Mouse (Mus musculus) hematopoietic stem cell, adult 5-6 weeks (primary cell): ENCODE measurements at regions not wholly inside any gene's neighbourhood (a gene's known extent, or its start where the extent isn't known, plus 50 kb on each side); places are given as distances from the start of the nearest gene placed in this dataset.

Experiments
- ATAC-seq, 2 experiments: fragments of 125-278 bp in 1 of 2; replicated peaks in 1 of 2; 2 replicates each; pipeline ENCODE4 v1.8.0; 2016 to 2017; ENCODE audit warnings: inconsistent platforms in 2 of 2, mild to moderate bottlenecking in 2 of 2, moderate number of reproducible peaks in 2 of 2, low read depth in 1 of 2, moderate TSS enrichment in 1 of 2; ENCODE audit not compliant: low FRiP score in 2 of 2, poor library complexity in 2 of 2, severe bottlenecking in 2 of 2, insufficient read depth in 1 of 2, low TSS enrichment in 1 of 2

DNA sequence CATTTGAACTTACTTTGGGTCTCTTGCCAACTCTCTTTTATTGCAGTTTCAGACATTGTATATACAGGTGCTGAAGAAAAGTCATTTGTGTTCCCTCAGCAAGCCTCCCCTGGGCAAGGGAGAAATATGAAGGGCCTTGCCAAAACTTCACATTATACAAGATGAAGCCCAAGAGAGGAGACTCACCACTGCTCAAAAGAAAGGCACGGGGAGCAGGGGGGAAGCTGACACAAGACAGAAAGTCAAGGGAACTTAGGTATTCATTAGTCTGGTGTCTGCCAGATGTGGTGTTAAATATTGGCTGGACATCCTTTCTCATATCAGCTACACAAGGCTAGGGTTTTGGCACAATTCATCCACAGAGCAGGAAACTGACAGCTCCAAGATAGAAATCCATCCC is 272.0 kb downstream of the Sorl1 start:
- ATAC-seq = no peak

DNA sequence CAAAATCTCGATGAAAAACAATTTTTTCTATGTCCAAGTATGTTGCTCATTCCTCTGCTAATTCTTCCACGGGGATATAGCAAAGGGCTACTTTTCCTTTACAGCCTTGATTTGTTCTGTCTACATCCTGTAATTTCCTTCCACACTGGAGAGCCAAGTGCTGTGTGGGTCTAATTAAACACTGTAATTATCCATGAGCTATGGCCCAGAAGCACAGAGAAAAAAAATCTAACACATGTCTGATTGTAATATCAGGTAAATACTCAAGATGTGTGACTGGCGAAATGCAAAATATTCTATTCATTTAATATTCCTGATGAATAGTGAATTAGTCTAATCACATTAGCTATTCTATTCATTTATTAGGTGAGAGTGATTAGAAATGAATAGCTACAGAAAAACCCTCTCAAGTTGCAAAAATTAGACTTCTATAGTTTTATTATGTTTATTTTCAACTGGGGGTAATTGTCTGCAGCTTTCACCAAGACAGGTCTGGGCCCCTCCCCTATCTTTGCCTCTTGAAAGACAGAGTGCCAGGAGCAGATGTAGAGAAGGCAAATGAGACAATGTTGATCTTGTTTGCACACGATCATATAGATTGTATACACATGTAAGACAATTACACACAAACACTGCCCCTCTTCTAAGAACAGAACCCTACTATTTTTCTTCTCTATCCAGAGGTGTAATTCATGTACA is 274.3 kb downstream of the Sorl1 start:
- ATAC-seq = no peak

DNA sequence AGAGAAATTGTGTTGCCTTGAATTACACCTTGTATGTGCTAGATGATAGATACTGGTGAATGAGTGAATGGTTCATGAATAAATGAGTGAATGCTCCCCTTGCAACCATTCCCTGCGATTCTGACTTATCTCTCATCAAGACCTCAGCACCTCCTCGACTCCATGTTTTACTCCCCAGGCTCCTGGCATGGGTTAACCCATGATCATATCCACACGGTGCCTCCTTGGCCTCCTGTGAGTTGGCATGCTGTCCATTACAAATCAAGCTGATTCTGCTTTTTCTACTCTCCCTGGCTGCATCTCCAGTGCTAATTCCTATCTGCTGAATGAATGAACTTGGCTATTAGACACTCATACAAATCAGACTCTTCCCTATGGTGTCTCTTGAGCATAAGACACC is 279.5 kb downstream of the Sorl1 start:
- ATAC-seq = no peak

DNA sequence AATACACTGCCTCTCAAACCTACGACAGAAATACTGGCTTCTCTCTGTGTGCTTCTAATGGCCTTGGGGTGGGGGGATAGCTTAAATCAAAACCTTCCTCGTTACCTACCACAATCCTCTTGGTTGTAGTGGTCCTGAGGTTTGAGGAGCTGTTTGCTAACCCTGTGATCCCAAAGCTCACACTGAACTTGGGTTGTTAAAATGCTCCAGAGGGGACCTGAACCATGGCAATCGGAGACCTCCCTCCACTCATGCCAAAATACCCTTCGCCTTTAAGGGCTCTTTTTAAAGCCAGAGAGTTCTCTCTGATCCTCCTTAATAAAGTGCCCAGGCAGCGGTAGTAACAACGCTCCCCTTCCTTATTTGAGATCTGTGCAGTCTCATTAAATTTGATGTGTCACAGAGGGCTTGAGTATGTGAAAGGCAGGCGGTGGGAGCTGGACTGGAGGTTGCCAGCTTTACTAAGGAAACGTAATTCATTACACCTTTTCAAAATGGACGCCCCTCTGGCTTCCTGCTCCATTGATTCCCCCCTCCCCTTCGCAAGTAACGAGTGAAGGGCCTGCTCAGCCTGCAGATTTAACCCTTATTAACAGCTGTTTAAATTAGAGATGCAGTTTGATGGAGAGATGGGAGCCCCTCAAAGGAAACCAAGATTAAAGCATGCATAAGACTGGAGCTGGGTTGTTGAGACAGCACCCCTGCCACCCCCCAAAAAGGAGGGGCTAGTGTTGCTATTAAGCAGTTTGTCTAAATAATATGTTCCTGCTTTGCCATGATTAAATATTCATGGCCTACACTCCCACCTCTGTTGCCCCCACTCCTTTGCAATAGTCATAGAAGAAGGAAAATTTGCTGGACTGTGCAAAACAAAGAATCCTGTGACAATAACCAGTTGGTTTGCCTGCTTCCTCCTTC is 289.4 kb downstream of the Sorl1 start:
- no peak for ATAC-seq

DNA sequence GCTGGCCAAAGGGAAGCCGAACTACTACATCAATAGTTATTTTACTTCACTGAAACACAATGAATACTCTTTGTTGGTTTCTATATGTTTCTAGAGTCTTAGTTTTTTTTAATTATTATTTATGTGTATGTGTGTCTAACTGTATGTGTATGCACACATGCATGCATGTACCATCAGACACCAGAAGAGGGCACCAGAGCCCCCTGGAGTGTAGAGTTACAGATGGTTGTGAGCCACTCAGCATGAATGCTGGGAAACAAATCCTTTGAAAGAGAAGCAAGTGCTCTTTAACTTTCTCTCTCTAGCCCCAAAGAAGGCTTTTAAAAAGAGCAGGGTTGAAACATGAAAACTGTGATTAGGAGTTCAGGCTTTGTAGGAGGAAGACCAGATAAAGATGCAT is 290.7 kb downstream of the Sorl1 start:
- ATAC-seq = no peak

DNA sequence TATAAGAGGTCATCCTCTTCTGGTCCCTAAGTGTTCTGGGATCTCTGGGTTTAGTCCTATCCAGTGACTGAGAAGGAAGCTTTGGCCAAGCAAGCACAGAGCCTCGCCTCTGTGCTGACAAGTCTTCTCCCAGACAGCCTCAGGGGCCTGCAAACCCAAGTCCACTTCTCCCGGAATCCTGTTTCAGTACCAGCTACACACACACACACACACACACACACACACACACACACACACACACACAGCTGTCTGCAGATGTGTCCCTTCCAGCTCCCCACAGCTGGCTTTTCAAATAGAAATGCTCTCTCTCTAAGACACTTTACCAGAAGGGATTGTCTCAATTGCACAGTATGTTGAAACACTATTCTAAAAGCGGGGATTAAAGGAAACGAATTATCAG is 296.7 kb downstream of the Sorl1 start:
- no peak for ATAC-seq

DNA sequence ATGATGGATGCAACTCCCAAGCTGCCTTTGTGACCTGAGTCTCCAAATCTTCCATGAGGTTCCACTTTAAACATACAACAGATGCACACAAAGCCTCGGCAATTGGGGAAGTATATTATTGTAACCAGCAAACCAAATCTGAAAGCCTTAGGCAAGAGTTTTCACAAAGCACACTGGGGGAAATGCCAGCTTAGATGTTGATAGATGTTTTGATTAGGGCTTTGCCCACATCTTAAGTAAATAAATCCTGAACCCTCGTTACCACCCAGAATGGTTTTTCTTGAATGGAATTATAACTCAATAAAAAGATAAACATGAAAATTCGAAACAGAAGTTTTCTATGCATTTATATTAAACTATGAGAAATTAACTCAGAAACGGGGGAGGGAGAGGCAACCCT is 302.7 kb downstream of the Sorl1 start:
- ATAC-seq = no peak

DNA sequence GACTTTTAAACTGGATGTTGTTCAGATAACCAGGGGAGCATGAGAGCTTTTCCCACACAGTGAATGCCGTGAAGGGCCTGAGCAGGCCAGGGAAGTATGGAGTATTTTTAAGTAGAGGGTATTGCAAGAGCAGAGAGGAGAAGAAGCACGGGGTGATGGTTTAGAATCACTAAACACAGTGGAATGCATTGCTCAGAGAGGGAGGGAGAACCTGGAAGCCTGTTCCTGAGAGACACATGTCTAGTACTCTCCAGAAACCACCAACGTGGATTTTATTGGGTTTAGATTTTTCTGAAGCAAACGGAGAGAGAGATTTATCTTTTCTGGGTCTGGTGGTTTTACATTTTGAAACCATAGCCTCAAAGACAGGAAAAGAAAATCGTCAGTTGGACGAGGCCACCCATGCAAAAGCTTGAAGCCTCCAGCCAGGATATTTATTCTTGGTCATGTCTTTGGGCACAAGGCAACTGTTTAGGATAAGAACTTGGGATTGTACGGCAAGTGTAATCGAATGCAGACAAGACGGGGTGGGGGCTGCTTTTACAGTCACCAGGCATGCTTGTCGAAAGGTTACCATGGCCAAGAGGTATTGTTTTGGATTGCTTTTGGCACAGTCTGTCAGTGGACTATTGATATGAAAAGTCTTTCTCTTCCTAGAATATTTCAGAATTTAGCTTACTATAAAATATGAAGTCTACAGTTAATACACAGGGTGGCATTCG is 306.2 kb downstream of the Sorl1 start:
- ATAC-seq = no peak

DNA sequence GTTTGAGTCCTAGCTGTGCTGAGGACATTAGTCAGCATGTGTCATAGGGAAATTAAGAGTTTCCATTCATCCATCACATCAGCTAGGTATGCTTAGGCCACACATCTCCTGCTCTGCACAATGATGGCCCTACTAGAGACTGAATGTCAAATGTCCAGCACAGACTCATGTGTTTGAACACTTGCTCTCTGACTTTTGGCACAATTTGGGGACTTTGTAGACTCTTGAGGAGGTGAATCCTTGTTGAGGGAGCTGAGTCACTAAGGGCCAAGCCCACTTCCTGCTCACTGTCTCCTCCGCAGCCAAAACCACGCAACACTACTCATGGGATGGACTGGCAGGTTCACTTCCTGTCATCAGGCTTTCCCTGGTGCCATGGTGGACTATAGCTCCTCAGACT is 308.2 kb downstream of the Sorl1 start:
- ATAC-seq = no peak

DNA sequence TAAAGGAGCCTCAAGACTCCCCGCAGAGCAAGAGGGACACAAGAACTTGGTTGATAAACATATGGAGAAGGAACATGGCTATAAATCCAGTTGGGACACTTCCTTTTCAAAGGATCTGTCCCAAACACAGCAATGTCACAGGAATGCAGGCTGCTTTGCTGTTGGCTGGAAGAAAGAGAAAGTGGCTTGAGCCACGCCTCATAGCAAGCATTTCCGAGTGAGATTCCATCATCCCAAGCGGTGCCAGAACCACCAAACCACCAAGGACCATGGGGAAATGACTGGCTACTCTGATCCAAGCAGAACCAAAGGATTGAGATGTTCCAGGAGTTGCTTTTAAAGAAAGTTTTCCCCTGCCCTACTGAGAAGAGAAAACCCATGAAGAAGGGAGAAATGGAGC is 314.8 kb downstream of the Sorl1 start:
- ATAC-seq = no peak

DNA sequence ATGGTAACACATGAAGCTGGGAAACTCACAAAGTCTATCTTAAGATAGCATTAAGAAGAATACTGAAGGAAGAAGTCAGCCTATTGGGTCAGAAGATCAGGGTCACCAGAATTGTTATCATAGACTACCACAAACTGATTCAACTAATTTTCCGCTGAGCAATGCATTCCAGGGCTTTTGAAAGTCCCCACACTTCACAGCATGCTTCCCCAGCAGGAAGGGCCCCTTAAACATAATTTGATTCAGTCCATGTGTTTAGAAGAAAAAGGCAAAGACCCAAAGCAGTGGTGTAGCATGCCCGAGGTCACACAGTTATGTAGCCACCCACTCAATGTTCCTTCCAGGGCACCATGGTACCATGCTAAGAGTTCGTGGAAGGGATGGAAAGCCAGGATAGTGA is 315.3 kb downstream of the Sorl1 start:
- ATAC-seq = no peak

DNA sequence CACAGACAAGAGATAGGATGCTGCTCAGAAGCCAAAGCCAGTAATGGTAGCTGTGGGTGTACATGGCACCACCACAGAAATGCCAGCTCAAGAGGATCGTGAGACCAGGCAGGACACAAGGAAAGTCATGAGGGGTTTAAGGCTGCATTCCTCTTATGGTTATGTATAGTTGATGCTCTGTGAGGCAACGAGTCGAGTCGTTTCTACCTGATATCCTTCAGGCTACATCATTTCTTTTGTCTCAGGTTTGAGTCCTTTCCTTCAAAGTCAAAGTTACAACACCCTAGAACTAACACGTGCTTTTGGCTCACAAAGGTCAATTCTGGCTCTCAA is 317.8 kb downstream of the Sorl1 start:
- no peak for ATAC-seq

DNA sequence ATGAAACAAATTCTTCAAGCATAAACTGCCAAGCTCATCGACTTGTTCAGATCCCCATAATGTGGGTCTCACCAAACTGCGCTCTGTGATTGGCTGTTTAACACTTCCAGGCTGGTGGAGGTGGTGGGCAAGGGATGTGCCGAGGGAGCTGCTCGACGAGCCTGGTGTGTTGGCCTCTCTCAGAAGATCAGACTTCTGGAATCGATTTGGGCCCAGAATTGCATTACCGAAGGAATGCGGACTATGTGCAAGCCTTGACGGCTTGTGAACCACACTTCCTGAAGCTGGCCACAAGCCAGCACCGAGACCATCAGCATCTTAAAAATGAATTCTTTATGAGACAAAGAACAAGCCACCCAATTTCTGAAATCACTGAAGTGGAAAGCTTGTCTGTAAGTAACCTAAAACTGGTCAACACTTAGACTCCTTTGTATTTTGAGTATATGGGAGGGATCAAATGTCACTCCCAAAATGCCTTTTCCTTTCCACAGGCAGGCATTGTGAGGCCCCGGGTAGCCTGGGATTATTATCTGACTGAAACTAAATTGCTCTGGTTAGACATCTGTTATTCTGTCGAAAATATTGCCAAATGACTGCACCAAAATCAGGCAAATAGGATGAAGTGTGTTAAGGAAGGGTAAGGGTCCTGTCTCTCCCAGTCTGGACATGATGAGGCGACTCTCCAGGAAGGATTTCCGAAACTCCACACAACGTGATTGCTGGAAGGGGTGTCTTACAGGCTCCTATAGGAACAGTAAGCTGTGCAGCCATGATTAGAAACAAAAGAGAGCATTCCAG is 318.4 kb downstream of the Sorl1 start:
- ATAC-seq = no peak

DNA sequence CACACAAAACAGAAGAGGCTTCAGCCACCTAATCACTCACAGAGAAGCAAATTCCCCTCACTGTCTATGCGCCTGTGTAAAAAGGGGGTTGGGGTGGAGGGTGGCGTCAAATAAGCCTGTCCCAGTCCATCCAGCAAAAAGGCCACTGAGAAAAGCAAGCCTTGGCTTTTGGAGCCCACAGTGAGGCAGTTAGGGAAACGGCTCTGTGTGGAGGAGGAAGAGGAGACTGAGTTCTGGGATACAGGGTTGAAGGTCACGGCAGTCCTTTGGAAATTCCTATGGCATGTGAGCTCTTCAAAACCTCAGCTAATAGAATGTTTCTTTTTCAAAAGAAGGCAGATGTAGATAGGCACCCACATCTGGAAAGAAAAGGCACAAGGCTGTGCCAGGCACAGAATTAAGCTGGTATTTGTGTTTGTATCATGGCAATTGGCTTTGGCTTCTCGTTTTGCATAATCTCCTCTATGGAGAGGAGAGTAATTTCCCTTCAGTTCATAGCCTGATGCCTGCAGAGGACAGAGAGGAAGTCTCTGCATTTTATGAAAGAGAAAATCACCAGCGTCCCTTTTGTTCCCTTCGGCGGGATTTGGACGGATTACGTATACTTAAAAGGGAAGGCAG is 319.3 kb downstream of the Sorl1 start:
- no peak for ATAC-seq

DNA sequence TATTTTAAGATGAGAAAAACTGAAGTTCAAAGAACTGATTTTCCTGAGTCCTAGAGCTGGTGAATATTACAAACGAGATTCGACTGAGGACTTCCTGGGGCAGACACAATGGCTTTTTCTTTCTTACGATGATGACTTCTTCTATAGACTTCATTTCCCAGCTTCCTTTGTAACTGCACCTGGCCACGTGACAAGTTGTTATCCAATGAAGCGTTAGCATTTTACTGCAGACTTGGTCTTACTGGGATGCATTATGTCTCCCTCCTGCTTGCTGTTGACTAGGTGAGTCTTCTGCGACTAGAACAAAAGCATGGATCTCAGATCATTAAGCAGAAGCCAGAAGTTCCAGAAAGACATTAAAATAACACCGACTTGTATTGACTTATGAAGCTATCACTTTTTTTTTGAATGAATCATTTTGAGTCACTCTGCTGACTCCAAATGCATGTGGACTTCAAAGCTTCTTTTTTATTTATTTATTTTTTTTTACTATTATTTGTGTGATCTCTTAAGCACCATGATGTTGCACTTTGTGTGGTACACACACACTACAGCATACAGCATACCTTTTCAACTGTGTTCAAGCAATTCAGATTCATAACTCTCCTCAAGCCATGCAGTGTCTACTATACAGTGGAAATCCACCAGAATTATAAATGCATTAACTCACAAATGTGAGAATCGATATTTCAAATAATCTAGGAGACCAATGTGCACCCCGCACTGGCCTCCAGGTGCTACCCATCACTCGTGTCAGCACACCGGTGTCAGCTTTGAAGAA is 320.2 kb downstream of the Sorl1 start:
- ATAC-seq = no peak

DNA sequence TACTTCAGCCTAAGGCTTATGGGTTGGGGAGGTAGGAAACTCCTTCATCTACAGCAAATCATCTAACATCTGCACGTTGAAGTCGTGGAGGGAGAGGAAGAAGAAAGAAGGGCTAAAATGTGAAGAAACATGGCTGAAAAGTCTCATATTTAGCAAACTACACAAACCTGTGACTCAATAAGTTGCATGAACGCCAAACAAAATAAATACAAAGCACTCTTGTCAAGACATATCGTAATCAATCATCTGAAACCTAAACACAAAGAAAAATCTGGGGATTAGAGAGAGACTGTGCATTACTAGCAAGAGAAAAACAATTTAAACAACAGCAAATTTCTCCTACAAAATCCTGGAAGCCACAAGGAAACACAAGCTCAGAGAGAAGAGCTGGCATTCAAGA is 322.7 kb downstream of the Sorl1 start:
- ATAC-seq = no peak

DNA sequence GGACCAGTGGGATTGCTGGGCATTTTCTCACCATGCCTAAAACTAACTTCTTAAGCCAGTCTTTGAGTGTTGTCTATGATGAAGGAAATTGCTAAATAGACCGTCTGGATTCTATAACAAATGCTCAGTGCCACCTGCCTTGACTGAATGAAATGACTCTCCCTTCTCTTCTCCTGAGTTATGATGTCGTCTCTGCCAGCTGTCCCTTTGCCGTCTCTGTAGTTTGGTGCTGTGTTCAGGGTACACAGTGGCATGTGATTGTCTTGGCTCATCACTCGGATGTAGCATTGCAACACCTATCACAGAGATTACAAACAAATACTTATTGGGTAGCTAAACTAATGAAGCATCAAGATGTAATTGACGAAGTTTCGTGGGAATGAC is 331.3 kb downstream of the Sorl1 start:
- no peak for ATAC-seq
